Mouse (Mus musculus) 3134 (cell line): ENCODE data around the gene Cyp27a1.

Experiments
- DNase-seq: peaks from one replicate; pipeline ENCODE4 v3.0.0-alpha.2; 2011; ENCODE audit warnings: low spot score; ENCODE audit not compliant: insufficient read length; ENCODE audit errors: extremely low read depth

Gene Cyp27a1

DNA sequence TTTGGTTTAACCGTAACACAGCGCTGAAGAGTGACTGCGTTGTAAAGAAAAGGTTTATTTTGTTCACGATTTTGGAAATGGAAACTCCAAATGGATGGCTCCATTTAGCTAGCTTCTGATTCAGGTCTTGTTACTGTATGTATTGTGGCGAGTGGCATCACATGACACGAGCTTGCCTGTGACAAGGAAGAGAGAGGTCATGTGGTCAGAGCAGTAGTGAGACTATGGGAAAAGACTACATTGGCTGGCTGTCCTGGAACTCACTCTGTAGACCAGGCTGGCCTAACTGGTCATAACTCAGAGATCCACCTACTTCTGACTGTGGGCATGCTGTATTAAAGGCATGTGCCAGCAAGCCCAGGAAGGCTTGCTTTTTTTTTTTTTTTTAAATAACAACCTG, 2.5 kb downstream of the Cyp27a1 start:
- DNase-seq, result no peak

- no peak for DNase-seq
Measured at GRCm38 (mm10) chr1:74718113-74718512, 4.7 kb downstream of the Cyp27a1 start.

DNA sequence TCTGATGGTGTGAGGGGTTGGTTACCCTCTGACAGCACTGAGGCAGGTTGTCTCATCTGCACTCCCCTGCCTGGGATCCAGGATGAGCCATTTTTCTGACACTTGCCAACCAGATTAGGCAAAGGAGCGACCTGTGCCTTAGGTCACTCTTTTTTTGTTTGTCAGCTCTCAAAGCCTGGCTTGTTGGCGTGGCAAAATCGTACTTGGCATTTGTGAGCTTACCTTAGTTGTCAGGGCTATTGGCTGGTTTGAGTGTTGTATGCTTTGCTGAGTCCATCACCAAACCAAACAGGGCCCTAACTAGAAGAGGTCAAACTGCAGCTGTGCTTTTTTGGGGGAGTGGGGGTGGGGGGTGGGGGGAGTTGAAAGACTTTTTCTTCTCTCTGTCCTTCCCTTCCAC, 5.9 kb downstream of the Cyp27a1 start:
- no peak for DNase-seq

DNA sequence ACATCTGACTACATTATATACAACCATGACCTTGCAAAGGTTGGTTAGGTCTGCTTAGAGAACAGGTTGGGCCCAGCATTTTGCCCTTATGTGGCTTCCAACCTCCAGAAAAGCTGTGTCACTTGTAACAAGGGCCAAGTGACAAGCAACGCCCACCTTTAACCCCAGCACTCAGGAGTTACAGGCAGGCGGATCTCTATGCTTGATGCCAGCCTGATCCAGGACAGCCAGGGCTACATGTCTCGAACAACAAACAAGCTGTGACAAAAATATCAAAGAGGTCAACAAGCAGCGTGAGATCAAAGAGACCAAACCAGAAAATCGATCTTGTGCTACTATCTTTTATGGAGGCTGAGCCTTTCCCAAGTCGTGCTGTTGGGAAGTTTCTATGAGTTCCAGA, 8.3 kb downstream of the Cyp27a1 start:
- DNase-seq, result no peak

DNA sequence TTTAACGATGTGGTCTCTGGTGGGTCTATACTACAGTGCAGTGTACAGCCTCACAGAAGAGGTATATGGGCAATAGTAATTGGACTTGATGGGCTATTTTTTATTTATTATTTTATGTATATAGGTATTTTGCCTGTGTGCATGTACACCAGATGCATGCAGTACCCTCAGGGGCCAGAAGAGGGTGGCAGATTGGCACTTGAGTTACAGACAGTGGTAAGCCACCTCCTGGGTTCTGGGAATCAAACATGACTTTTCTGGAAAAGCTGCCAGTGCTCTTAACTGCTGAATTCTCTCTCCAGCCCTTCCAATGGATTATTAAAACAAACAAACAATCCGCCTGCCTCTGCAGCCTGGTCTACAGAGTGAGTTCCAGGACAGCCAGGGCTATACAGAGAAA, 10.4 kb downstream of the Cyp27a1 start:
- no peak for DNase-seq

GRCm38 (mm10) chr1:74726114-74726513, 12.7 kb downstream of the Cyp27a1 start:
- DNase-seq, result no peak

- no peak for DNase-seq
Measured at GRCm38 (mm10) chr1:74726674-74727073, 13.3 kb downstream of the Cyp27a1 start.

DNA sequence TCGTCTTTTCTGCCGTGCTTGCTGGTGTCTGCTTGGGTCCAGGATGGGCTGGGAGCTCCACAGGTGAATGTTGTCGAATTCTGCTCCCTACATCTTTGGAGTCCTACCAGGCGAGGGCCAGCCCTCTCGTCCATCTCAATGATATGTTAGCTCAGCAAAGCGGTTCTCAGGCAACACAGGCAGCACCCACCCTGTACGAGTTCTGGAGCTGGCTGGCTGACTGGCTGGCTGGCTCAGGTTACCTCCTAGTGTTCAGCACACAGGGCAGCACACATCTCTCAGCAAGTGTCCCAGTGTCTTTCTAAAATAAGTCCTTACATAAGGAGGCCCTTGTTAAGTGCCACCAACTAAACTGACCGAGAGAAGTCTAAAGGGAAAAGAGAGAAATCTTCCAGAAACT, 15.1 kb downstream of the Cyp27a1 start:
- DNase-seq, result no peak

DNA sequence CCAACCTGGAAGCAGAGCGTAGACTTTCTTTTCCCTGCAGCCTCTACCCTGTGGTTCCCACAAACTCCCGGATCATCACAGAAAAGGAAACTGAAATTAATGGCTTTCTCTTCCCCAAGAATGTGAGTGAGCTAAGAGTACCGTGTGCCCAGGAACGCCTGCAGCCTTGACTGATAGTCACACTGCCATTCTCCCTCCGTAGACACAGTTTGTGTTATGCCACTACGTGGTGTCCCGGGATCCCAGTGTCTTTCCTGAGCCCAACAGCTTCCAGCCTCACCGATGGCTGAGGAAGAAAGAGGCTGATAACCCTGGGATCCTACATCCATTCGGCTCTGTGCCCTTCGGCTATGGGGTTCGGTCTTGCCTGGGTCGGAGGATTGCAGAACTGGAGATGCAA, 23.6 kb downstream of the Cyp27a1 start:
- DNase-seq, result no peak

- no peak for DNase-seq
Measured at GRCm38 (mm10) chr1:74737500-74737899, 24.1 kb downstream of the Cyp27a1 start.

DNA sequence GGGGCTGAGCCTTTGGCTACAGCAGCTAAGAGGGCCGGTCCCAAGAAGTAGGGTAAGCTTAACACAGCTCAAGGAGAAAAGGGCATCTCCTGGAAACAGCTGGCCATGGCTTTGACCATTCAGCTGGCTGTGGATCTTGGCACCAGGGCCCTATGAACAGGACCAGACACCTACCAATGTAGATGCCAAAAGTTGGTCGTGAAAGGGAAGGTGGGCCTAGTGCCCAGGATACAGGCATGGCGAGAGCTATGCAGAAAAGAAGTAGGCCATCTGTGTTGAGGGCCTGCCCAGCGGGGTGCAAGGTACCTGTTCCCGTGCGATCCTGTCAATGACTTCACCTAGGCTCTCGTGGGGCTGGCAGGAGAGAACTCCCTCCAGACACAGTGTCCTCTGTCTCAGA, 27.5 kb downstream of the Cyp27a1 start:
- no peak for DNase-seq

GRCm38 (mm10) chr1:74747335-74747734, 34.0 kb downstream of the Cyp27a1 start:
- DNase-seq, result no peak

DNA sequence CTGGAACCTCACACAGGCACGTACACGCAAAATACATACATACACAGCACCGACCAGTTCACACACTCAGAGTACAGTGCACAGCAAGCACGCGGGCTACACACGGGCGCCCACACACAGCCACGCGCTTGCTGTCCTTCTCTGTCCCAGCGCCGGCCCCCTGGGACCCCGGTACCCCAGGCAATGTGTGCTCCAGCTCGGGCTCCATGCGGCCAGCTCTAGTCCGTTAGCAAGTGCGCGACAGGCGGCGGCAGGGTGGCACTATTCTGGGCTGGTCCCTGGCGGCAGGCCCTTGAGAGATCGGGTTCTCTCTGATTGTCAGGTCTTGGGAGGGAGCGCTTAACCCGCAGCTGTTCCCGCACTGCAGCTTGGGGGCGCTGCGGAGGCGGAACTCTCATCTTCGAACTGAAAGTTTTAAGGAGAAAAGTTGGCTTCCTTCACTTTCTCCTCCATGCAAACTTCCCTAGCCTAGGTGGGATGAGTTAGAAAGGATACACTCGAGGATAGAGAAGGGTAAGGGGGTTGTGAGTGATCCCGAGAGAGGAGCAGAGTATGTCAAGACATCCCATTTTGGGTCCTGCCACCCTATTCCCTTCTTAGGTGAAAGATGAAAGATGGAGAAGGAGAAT, 35.4 kb downstream of the Cyp27a1 start, which contains the start of gene Prkag3:
Gene Prkag3, minus strand, starts transcription at position 579 of the 629 bp plus-strand sequence.
- peak; percentile 77 for DNase-seq

GRCm38 (mm10) chr1:74749301-74749700, 35.9 kb downstream of the Cyp27a1 start:
- DNase-seq, result peak; percentile 77

DNA sequence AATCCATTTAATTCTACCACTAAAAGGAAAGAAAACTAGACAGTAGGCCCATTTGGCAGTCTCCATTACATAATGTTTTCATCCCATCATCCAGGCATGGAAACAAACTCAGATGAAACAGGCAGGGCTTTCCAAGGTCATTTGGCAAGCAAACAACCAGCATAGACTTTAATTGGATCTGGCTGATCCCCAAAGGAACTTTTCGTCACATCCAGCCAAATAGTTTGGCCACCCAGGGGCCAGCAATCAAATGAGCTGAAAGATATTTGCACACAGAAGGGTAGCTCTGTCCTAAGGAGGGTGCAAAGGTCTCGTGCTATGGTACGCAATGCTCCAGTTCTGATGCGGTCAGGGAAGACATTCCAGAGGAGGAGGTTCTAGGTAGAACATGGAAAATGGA, 37.3 kb downstream of the Cyp27a1 start:
- DNase-seq, result no peak

- no peak for DNase-seq
Measured at GRCm38 (mm10) chr1:74752150-74752549, 38.8 kb downstream of the Cyp27a1 start.

- no peak for DNase-seq
Measured at GRCm38 (mm10) chr1:74752833-74753232, 39.5 kb downstream of the Cyp27a1 start.

- no peak for DNase-seq
Measured at GRCm38 (mm10) chr1:74753266-74753974, 40.0 kb downstream of the Cyp27a1 start.

DNA sequence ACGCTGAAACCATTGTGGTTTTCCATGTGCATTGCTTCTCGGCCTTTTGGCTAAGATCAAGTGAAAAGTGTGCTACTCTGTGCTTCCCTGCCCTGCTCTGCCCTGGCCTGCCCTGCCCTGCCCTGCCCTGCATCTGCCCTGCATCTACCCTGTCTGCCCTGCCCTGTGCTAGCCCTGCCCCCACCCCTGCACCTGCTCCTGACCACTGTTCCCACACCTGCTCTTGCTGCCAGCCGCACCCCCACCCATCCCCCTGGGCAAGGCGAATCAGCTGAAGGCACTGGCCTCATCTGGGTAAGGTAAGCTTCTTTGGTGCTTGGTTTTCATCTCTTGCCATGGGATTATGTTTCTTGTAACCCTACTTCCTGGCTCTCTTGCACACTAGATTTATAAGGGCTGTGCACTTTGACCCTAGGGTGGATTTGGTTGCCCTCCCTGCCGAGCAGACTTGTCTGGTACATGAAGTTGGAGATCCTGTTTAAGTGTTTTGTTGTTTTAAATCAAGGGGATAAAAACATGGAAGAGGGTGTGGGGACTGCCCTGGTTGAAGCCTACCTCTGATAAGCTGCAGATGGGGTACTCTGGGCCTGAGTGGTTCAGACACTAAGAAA, 40.9 kb downstream of the Cyp27a1 start:
- no peak for DNase-seq

- DNase-seq, result no peak
Measured at GRCm38 (mm10) chr1:74759773-74760172, 46.4 kb downstream of the Cyp27a1 start.

DNA sequence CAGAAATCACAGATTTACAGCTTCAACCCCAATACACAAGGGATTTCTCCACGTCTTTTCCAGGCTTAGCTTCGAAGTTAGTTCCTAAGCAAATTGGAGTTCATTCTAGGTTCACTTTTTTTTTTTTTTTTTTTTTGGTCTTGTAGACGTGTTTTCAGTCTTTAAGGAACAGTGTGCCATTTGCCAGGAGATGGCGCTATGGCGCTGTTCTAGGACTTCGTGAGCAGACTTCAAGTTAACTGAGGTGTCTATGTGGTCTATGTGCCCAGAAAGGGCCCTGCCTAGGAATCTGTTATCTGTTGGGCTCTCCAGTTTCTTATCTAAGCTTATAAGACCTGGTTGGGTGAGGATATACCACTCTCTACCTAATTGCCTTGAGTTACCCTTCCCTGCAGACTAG, 49.7 kb downstream of the Cyp27a1 start:
- no peak for DNase-seq
